Mouse (Mus musculus): ENCODE data around the gene Opa1. TPM values are rescaled to one million over a fixed set of nuclear protein-coding genes. Genes with fewer than 3 reads are reported as not detected.
A peak's percentile ranks its signal among the peaks of the same experiment; 100 is the strongest.

The Opa1 gene
- 45.8 and 50.3 TPM in 2 replicates for polyA plus RNA-seq (2011; ENCODE audit: insufficient read length, low read depth, missing spikeins)

GRCm38 (mm10) chr16:29579167-29579786 lies at the start of gene Opa1:
TSS of gene Opa1 (plus strand) at chr16:29579334.
- H3K27ac ChIP-seq (ENCODE audit: insufficient read depth, low read length), result no peak within 1 kb of the TSS
- H3K4me1 ChIP-seq (ENCODE audit: control insufficient read depth, insufficient read depth, low read length), result no peaks in the 10 kb centered on the region
- TF ChIP-seq POLR2A (IDR thresholded peaks at IDR 0.05; ENCODE audit: low read depth, low read length) (peak; percentile 61; the same call in 1 of the 2 replicates), CTCF (IDR thresholded peaks at IDR 0.05; ENCODE audit: borderline replicate concordance, insufficient read depth, low read length) (no peak)
- H3K4me3 ChIP-seq (ENCODE audit: insufficient read depth, low read length), result peak within 1 kb of the TSS; percentile 90

GRCm38 (mm10) chr16:29533641-29534040 lies 45.5 kb upstream of the Opa1 start:
- TF ChIP-seq POLR2A (IDR thresholded peaks at IDR 0.05; ENCODE audit: low read depth, low read length) (no peak), CTCF (IDR thresholded peaks at IDR 0.05; ENCODE audit: borderline replicate concordance, insufficient read depth, low read length) (no peak)
- Histone ChIP-seq H3K4me1 (ENCODE audit: control insufficient read depth, insufficient read depth, low read length) (no peaks in the 10 kb centered on the region), H3K4me3 (ENCODE audit: insufficient read depth, low read length) (no peak overlapping the region), H3K27ac (ENCODE audit: insufficient read depth, low read length) (no peak overlapping the region)

GRCm38 (mm10) chr16:29535866-29536265 lies 43.3 kb upstream of the Opa1 start:
- TF ChIP-seq CTCF (IDR thresholded peaks at IDR 0.05; ENCODE audit: borderline replicate concordance, insufficient read depth, low read length) (no peak), POLR2A (IDR thresholded peaks at IDR 0.05; ENCODE audit: low read depth, low read length) (no peak)
- Histone ChIP-seq H3K4me1 (ENCODE audit: control insufficient read depth, insufficient read depth, low read length) (no peaks in the 10 kb centered on the region), H3K27ac (ENCODE audit: insufficient read depth, low read length) (no peak overlapping the region), H3K4me3 (ENCODE audit: insufficient read depth, low read length) (no peak overlapping the region)

- no peak for TF ChIP-seq CTCF (IDR thresholded peaks at IDR 0.05; ENCODE audit: borderline replicate concordance, insufficient read depth, low read length)
- no peak for TF ChIP-seq POLR2A (IDR thresholded peaks at IDR 0.05; ENCODE audit: low read depth, low read length)
- no peak overlapping the region for H3K27ac ChIP-seq (ENCODE audit: insufficient read depth, low read length)
- no peak overlapping the region for H3K4me3 ChIP-seq (ENCODE audit: insufficient read depth, low read length)
- no peaks in the 10 kb centered on the region for H3K4me1 ChIP-seq (ENCODE audit: control insufficient read depth, insufficient read depth, low read length)
These were observed 42.5 kb upstream of the Opa1 start for GRCm38 (mm10) chr16:29536411-29537204.

- Histone ChIP-seq H3K4me1 (ENCODE audit: control insufficient read depth, insufficient read depth, low read length) (no peaks in the 10 kb centered on the region), H3K27ac (ENCODE audit: insufficient read depth, low read length) (no peak overlapping the region), H3K4me3 (ENCODE audit: insufficient read depth, low read length) (no peak overlapping the region)
- no peak for TF ChIP-seq CTCF (IDR thresholded peaks at IDR 0.05; ENCODE audit: borderline replicate concordance, insufficient read depth, low read length)
- no peak for TF ChIP-seq POLR2A (IDR thresholded peaks at IDR 0.05; ENCODE audit: low read depth, low read length)
These were observed 39.2 kb upstream of the Opa1 start for GRCm38 (mm10) chr16:29539906-29540305.

- Histone ChIP-seq H3K4me3 (ENCODE audit: insufficient read depth, low read length) (no peak overlapping the region), H3K4me1 (ENCODE audit: control insufficient read depth, insufficient read depth, low read length) (no peaks in the 10 kb centered on the region), H3K27ac (ENCODE audit: insufficient read depth, low read length) (no peak overlapping the region)
- TF ChIP-seq POLR2A (IDR thresholded peaks at IDR 0.05; ENCODE audit: low read depth, low read length) (no peak), CTCF (IDR thresholded peaks at IDR 0.05; ENCODE audit: borderline replicate concordance, insufficient read depth, low read length) (no peak)
These were observed 37.9 kb upstream of the Opa1 start for GRCm38 (mm10) chr16:29541261-29541683.

GRCm38 (mm10) chr16:29544829-29545228 lies 34.3 kb upstream of the Opa1 start, which contains the start of gene Atp13a4:
TSS of gene Atp13a4 (minus strand) at chr16:29544864.
- Histone ChIP-seq H3K4me1 (ENCODE audit: control insufficient read depth, insufficient read depth, low read length) (no peaks in the 10 kb centered on the region), H3K27ac (ENCODE audit: insufficient read depth, low read length) (no peak within 1 kb of the TSS), H3K4me3 (ENCODE audit: insufficient read depth, low read length) (no peak within 1 kb of the TSS)
- no peak for TF ChIP-seq CTCF (IDR thresholded peaks at IDR 0.05; ENCODE audit: borderline replicate concordance, insufficient read depth, low read length)
- TF ChIP-seq POLR2A (IDR thresholded peaks at IDR 0.05; ENCODE audit: low read depth, low read length), result no peak

- no peak overlapping the region for H3K27ac ChIP-seq (ENCODE audit: insufficient read depth, low read length)
- no peak for TF ChIP-seq CTCF (IDR thresholded peaks at IDR 0.05; ENCODE audit: borderline replicate concordance, insufficient read depth, low read length)
- no peak for TF ChIP-seq POLR2A (IDR thresholded peaks at IDR 0.05; ENCODE audit: low read depth, low read length)
These were observed 19.5 kb upstream of the Opa1 start for GRCm38 (mm10) chr16:29559667-29560066.

DNA sequence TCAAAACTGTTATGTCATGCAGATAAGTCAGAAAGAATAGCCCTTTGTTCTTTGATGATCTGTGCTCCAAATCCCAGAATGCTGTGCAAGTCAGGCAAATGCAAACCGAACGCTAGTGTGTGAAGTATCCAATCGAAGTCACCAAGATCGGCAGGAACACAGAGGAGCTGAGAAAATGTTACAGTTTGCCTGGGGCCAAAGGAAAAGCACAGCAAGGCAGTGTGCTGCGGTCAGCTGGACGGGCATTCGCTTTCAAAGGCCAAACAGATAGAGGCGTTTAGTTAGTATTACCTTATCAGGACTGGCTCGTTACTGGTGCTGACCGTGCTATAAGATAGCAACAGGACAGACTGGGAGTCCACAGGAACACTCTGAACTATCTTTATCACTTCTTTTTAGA lies 18.7 kb upstream of the Opa1 start:
- no peak overlapping the region for H3K4me3 ChIP-seq (ENCODE audit: insufficient read depth, low read length)
- no peaks in the 10 kb centered on the region for H3K4me1 ChIP-seq (ENCODE audit: control insufficient read depth, insufficient read depth, low read length)
- H3K27ac ChIP-seq (ENCODE audit: insufficient read depth, low read length), result no peak overlapping the region
- TF ChIP-seq POLR2A (IDR thresholded peaks at IDR 0.05; ENCODE audit: low read depth, low read length), result no peak

More at GRCm38 (mm10) chr16:29559667-29560066, 19.5 kb upstream of the Opa1 start:
- Histone ChIP-seq H3K4me3 (ENCODE audit: insufficient read depth, low read length) (no peak overlapping the region), H3K4me1 (ENCODE audit: control insufficient read depth, insufficient read depth, low read length) (no peaks in the 10 kb centered on the region)

- H3K27ac ChIP-seq (ENCODE audit: insufficient read depth, low read length), result no peak overlapping the region
- no peak overlapping the region for H3K4me3 ChIP-seq (ENCODE audit: insufficient read depth, low read length)
- TF ChIP-seq POLR2A (IDR thresholded peaks at IDR 0.05; ENCODE audit: low read depth, low read length) (no peak), CTCF (IDR thresholded peaks at IDR 0.05; ENCODE audit: borderline replicate concordance, insufficient read depth, low read length) (no peak)
- no peaks in the 10 kb centered on the region for H3K4me1 ChIP-seq (ENCODE audit: control insufficient read depth, insufficient read depth, low read length)
These were observed 18.3 kb upstream of the Opa1 start for GRCm38 (mm10) chr16:29560869-29561268.
